Mouse (Mus musculus) heart, postnatal 0 days (tissue): ENCODE results near the gene Olfr76. TPM values are rescaled to one million over a fixed set of nuclear protein-coding genes. Genes with fewer than 3 reads are reported as not detected.

Source experiments
- polyA plus RNA-seq: library from polyadenylated mRNA; unstranded; fragments of >200 nt; fragmentation: Nextera tagmentation; extraction: Ambion mirVana; gene quantifications from 2 replicates; pipeline ENCODE4 v1.2.1, GENCODE M21; 2015
- total RNA-seq: library from RNA; depleted of rRNA; stranded (reverse); fragments of >200 nt; gene quantifications from 2 replicates; pipeline ENCODE4 v1.2.3, GENCODE M21; 2014; ENCODE audit warnings: low replicate concordance; rRNA removed

The Olfr76 gene
- total and polyA plus RNA-seq, 2 experiments from 2014 or later, result not detected

Other genes starting within 250 kb of the Olfr76 start
- not detected in 2 replicates for gene Olfr1419, start 248.1 kb downstream of the Olfr76 start, total RNA-seq
- gene Olfr1419, start 248.1 kb downstream of the Olfr76 start, polyA plus RNA-seq, result not detected in 2 replicates
- gene Olfr1420, start 236.6 kb downstream of the Olfr76 start, total RNA-seq, result not detected in 2 replicates
- gene Olfr1420, start 236.6 kb downstream of the Olfr76 start, polyA plus RNA-seq, result 0.11 TPM in 1 of 2 replicates, not detected in the other
- 12.9 and 14.7 TPM in 2 replicates for gene Patl1, start 210.8 kb downstream of the Olfr76 start, total RNA-seq
- 10.0 and 11.5 TPM in 2 replicates for gene Patl1, start 210.8 kb downstream of the Olfr76 start, polyA plus RNA-seq
- gene Osbp, start 157.3 kb downstream of the Olfr76 start, total RNA-seq, result 32.7 and 43.2 TPM in 2 replicates
- gene Osbp, start 157.3 kb downstream of the Olfr76 start, polyA plus RNA-seq, result 4.7 and 5.1 TPM in 2 replicates
- not detected in 2 replicates for gene Olfr1423, start 81.9 kb downstream of the Olfr76 start, total RNA-seq
- not detected in 2 replicates for gene Olfr1423, start 81.9 kb downstream of the Olfr76 start, polyA plus RNA-seq
- gene Olfr1424, start 60.5 kb downstream of the Olfr76 start, total RNA-seq, result not detected in 2 replicates
- not detected in 2 replicates for gene Olfr1424, start 60.5 kb downstream of the Olfr76 start, polyA plus RNA-seq
- not detected in 2 replicates for gene Olfr1425, start 45.5 kb downstream of the Olfr76 start, total RNA-seq
- gene Olfr1425, start 45.5 kb downstream of the Olfr76 start, polyA plus RNA-seq, result not detected in 2 replicates
- not detected in 2 replicates for gene Olfr1426, start 31.2 kb downstream of the Olfr76 start, total RNA-seq
- not detected in 2 replicates for gene Olfr1426, start 31.2 kb downstream of the Olfr76 start, polyA plus RNA-seq
- gene Olfr1427, start 19.9 kb downstream of the Olfr76 start, total RNA-seq, result not detected in 2 replicates
- gene Olfr1427, start 19.9 kb downstream of the Olfr76 start, polyA plus RNA-seq, result not detected in 2 replicates
- not detected in 2 replicates for gene Olfr1428, start 7.3 kb downstream of the Olfr76 start, total RNA-seq
- not detected in 2 replicates for gene Olfr1428, start 7.3 kb downstream of the Olfr76 start, polyA plus RNA-seq
- not detected in 2 replicates for gene Olfr1555-ps1, start 46.9 kb upstream of the Olfr76 start, total RNA-seq
- gene Olfr1555-ps1, start 46.9 kb upstream of the Olfr76 start, polyA plus RNA-seq, result not detected in 2 replicates
- gene Olfr1431, start 77.4 kb upstream of the Olfr76 start, total RNA-seq, result not detected in 2 replicates
- not detected in 2 replicates for gene Olfr1431, start 77.4 kb upstream of the Olfr76 start, polyA plus RNA-seq
- not detected in 2 replicates for gene Olfr1432, start 109.4 kb upstream of the Olfr76 start, total RNA-seq
- gene Olfr1432, start 109.4 kb upstream of the Olfr76 start, polyA plus RNA-seq, result not detected in 2 replicates
- not detected in 2 replicates for gene Olfr262, start 118.5 kb upstream of the Olfr76 start, total RNA-seq
- gene Olfr262, start 118.5 kb upstream of the Olfr76 start, polyA plus RNA-seq, result not detected in 2 replicates
- not detected in 2 replicates for gene Olfr235, start 137.8 kb upstream of the Olfr76 start, total RNA-seq
- not detected in 2 replicates for gene Olfr235, start 137.8 kb upstream of the Olfr76 start, polyA plus RNA-seq
- gene Olfr1434, start 156.7 kb upstream of the Olfr76 start, total RNA-seq, result not detected in 2 replicates
- gene Olfr1434, start 156.7 kb upstream of the Olfr76 start, polyA plus RNA-seq, result not detected in 2 replicates
- not detected in 2 replicates for gene Olfr1436, start 175.9 kb upstream of the Olfr76 start, total RNA-seq
- not detected in 2 replicates for gene Olfr1436, start 175.9 kb upstream of the Olfr76 start, polyA plus RNA-seq
- gene Olfr1437, start 201.9 kb upstream of the Olfr76 start, total RNA-seq, result not detected in 2 replicates
- gene Olfr1437, start 201.9 kb upstream of the Olfr76 start, polyA plus RNA-seq, result not detected in 2 replicates
- gene Olfr1438-ps1, start 212.7 kb upstream of the Olfr76 start, total RNA-seq, result not detected in 2 replicates
- not detected in 2 replicates for gene Olfr1438-ps1, start 212.7 kb upstream of the Olfr76 start, polyA plus RNA-seq